Mouse (Mus musculus) urinary bladder, postnatal 36 days (tissue): ENCODE measurements at regions not wholly inside any gene's neighbourhood (a gene's known extent, or its start where the extent isn't known, plus 50 kb on each side); places are given as distances from the start of the nearest gene placed in this dataset.
A peak's percentile ranks its signal among the peaks of the same experiment; 100 is the strongest.
"Not testable (repeated sequence)": the region's sequence is repeated elsewhere in the genome, so short reads cannot be mapped to it uniquely, and the experiment has no call there.

Source experiments
- DNase-seq, 2 experiments: peaks; one replicate each; pipeline ENCODE4 v3.0.0; 2022; ENCODE audit warnings: low spot score in 2 of 2, mixed read lengths in 1 of 2

GRCm38 (mm10) chr3:21935571-21936261 lies 140.7 kb upstream of the Tbl1xr1 start:
- peak; percentile 90 to 91 for DNase-seq

- DNase-seq: peak in 1 of 2 experiments; percentile 18
Measured at GRCm38 (mm10) chr3:21936262-21936603, 140.2 kb upstream of the Tbl1xr1 start.

GRCm38 (mm10) chr3:21936616-21937015 lies 139.8 kb upstream of the Tbl1xr1 start:
- DNase-seq: peak in 1 of 2 experiments; percentile 4

DNA sequence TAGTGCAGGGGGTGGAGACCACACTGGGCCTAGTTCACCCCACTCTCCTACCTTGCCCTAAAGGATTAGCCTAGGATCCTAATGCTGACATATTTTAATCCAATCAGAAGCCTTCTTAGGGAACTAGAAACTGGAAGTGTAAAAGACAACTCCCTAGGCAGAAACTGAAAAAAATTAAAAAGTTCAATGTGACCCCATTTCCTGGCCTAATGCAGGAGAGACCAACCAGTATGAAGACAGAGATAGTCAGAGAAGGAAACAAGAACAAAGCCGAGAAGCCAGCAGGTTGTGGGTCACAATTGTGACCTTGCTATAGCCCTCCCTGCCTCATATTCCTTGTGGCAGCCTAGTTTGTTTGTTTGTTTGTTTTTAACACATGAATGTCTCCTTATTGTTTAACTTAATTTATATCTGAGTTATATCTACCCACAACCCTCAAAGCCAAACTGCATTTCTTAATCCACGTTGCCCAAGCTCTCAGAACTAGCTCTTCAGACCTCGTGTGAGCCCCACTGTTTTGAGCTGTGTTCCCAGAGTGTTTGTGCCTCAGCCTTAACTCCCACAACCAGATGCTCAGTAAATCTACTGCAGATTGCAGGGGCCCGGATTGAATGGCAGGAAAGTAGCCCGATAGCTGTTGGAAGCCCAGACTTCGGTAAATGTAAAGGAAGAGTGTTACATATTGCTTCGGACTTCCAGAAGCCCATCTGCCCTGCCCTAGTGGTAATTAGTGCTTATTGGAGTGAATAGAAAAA lies 139.0 kb upstream of the Tbl1xr1 start:
- no peak for DNase-seq

DNA sequence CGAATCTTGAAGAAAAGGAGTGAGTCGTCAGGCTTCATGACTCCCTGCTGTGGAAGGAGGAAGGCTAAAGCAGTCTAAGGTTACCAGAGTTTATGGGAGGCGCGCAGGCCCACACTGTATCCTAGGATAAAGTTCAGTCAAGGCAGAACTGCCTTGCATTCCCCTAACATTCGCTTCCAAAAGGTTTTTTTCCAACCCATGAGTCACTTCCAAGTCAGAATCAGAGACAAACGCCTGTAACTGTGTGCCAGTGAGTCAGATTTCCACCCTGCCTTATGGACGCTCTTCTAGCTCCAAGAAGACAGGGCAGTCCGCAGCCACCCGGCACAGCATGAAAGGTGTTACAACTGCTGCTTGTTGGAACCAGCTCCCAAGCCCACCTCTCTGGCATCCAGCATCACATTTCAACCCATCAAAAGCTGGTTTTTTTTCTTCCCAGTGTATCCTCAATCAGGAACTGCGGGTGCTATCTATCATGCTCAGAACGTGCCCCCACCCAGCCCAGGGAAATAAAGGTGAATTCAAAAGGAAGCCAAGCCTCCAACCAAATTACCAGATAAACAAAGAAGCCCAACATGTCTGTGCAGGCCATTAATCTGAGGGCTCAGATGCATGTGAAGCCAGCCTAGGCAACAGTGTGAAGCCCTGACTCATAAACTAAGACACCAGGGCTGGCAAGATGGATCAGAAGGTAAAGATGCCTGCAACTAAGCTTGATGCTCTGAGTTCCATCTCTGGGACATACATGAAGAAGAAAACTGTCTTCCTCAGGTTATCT lies 138.2 kb upstream of the Tbl1xr1 start:
- peak; percentile 45 to 47 for DNase-seq

- DNase-seq: no peak
Measured at GRCm38 (mm10) chr3:21939738-21940137, 136.7 kb upstream of the Tbl1xr1 start.

- DNase-seq: no peak
Measured at GRCm38 (mm10) chr3:21941596-21941995, 134.9 kb upstream of the Tbl1xr1 start.

- DNase-seq: no peak
Measured at GRCm38 (mm10) chr3:21942912-21943311, 133.5 kb upstream of the Tbl1xr1 start.

- DNase-seq: no peak
Measured at GRCm38 (mm10) chr3:21945775-21946174, 130.7 kb upstream of the Tbl1xr1 start.

DNA sequence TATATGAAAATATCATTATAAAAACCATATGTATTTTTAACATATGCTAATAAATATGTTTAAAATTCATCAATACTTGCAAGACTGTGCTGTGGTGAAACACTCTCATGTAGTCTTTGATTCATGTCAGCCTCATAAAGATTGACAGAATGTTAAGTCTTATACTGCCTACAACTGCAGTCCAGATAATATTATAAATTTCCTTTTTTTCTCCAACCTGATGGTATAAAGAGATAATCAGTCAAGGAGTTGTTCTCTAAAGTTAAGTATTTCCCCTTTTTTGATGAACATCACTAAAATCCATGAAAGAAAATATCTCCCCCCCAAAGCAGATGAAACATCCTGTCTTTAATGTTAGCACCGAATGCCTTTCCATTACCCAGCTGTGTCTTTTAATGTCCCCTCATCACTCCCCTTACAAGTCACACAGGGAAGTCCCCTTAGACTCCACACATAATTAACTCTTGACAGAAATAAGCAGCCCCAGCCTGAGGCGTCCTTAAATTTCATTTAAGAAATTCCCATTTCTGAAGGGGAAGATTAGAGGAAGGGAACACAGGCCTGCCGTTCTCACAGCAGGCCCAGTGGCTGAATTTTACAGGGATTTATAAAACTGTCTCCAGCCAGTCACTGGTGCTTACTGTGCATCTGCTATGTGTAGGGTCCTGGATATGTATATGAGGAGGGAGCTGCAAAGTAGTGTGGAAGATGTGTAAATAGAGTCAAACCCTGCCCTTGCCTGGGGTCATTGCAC lies 129.0 kb upstream of the Tbl1xr1 start:
- no peak for DNase-seq

DNA sequence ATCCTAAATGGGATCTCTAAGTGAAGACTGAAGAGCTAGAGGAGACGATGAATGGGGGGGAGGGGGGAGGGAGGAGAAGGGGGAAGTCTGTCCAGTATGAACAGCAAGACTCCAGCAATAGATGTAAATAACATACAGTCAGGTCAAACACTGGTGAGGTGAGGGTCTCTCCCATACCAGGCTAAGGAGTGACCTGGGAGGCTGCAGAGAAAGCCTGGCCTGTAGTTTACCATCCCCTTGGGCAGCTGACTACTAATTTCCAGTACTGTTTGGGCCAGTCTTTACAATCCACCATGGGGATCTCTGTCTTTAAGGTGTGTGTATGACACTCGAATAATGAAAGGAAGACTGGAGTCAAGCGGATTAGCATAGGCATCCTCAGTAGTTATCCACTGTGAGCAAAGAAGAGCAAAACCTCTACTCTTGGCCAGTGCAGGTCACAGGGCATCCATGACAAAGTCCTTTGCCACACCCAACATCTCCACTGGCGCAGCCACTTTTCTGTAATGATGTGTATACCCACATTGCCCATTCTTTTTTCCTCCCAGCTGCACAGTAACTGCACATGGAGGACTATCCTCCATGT lies 128.3 kb upstream of the Tbl1xr1 start:
- no peak for DNase-seq

DNA sequence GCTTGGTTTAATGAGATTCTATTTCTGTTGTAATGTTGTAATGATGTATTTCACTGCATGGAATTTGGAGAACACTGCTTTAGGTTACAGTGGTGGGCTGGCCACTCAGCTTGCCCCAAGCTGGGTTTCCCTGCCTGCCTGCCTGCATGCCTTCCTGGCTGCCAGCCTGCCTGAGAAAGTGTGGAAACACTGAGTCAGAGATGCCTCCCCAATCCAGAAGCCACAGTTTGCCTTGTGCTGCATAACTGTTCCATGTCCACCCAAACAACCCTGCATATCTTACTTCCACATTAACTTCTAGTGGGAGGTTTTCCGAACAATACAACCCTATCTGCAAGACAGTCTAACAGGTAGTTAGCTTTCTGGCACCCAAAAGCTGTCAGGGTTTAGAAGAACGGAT lies 127.0 kb upstream of the Tbl1xr1 start:
- no peak for DNase-seq

DNA sequence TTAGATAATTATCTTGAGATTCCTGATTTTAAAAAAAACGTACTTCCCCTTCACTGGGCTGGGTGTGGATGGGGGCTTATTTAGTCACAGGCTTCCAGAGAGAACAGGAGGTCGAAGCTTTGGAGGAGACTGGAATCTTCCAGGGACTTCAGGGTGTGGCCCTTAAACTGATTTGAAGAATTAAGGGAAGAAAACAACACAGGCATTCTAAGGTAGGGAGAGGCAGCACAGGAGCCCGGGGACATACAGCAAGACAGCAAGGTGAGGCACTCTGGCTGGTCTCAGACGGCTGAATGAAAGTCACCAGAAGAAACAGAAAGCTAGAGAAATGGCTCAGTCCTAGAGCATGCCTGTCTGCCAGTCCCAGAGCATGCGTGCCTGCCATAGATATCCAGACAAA lies 125.9 kb upstream of the Tbl1xr1 start:
- no peak for DNase-seq

DNA sequence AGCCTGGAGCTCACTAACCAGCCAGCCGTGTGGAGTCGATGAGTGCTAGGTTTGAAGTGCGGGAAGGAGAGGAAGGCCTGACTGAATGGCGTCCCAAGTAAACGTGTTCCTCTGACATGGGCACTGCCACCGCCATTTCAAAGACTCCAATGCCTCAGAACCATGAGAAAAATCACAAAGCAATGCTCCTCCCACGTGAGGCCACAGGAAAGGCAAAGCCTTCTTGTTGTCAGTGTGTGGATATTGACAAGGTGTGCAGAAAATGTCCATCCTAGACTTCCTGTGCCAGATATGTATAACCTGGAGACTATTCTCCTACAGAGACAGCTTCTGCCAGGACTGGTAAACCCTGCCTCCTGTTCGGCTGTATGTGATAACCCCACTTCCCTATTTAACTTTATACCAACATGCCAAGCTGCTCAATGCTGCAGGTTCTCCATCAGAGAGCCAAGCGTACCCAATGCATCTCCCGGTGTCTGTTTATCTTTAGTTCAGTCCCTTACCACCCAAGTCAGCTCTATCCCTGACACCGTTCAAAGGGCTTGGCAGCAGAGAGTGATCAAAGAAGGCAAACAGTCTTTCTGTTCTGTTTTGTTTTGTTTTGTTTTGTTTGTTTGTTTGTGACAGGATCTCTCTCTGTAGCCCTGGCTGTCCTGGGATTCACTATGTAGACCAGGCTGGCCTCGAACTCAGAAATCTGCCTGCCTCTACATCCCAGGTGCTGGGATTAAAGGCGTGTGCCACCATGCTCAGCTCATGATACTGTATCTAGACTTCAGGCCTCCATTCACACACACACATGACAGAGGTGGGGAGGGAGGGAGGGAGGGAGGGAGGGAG lies 124.8 kb upstream of the Tbl1xr1 start:
- DNase-seq: no peak

- peak; percentile 60 for DNase-seq
Measured at GRCm38 (mm10) chr3:21952695-21953415, 123.6 kb upstream of the Tbl1xr1 start.

- DNase-seq: peak in 1 of 2 experiments; percentile 20
Measured at GRCm38 (mm10) chr3:21953416-21953810, 123.0 kb upstream of the Tbl1xr1 start.

DNA sequence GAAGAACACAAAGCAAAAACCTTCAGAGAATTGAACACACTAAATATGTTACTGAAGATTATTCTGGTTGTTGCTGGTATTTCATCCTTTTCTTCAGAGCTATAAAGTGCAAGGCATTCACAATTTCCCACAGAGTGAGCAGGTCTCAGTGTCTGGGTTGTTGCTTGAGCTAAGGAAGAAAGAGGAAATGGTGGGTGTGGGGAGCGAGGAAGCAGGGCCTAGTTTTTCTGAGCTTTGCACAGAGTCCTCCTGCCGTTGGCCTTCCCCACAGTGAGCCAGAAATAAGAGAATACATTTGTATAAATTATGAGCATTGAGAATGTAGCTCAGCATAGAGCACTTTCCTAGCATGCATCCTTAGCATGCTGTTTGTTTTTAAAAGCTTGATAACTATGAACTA lies 120.8 kb upstream of the Tbl1xr1 start:
- DNase-seq: no peak

GRCm38 (mm10) chr3:21957105-21957504 lies 119.3 kb upstream of the Tbl1xr1 start:
- DNase-seq: not testable (repeated sequence)

DNA sequence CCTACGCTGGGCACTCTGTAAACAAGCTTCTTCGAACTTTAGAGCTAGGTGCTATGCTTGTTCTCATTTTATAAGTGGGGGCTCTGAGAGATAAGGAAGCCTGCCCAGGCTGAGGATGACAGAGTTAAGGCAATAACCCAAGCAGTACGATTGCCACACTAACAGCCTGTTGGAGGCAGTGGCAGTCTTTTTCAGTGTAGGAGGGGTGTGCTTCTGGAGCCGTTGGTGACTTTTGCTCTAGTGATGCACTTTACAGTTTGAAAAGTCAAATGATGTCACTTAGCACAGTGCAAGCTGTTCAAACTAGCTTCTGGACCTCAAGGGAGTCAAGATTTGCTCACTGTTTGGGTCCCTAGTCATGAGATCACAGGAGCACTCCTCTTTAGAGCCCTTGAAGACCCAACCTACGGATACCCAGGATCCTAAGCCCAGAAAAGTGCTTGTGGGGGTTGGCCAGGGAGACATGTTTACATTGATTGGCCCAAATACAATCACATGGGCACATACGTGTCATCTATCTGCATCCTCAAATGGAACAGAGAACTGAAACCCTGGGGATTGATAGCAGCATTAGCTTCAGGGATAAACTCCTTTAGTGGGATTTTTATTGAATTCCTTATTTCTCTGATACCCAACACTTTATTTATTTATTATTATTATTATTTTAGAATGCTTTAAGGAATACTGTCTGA lies 117.7 kb upstream of the Tbl1xr1 start:
- no peak for DNase-seq
